Mouse (Mus musculus): ENCODE measurements around the gene Pmvk.

DNA sequence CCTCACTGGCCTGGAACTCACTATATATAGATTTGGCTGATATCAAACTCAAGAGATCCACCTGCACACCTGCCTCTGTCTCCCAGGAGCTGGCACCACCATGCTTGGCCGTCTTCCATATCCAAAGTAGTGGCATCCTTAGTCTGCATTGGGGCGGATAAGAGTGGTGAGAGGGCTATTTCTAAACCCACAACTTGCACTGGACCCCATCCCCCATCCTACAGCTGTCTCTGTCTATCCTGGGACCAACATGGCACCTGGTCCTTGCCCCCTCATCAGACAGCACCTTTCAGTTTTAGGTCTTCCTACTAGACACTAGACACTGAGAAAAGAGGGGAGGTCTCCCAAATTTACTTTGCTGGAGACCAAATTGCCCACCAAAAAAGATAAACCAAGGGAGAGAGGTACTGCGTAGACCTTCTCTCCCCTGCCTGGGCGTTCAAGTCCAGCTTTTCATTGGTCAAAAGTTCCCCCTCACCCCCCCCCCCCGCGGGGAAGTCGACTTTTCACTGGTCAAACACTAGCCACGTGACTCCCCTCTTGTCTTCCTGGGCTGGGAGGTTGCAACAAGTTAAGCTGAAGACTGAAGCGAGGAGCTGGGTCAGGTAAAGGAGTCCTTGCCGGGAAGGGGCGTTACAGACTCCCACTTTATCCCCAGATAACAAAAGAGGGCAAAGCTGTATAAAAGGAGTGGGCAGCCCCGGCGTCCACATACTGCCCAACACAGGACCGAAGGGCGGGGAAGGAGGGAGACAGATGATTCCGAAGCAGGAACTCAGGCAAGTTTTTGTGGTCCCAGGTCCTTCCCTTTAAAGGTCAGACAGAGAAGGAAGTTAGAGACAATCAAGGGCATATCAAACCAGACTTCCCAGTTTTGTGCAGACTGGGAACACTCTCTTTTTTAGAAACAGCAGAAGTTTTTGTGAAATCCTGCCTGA is 17.9 kb upstream of the Pmvk start, which contains the start of gene Pbxip1:
- TF ChIP-seq POLR2A (IDR thresholded peaks at IDR 0.05; ENCODE audit: extremely low read depth, insufficient read depth, low read length) (peak; percentile 53; the same call in 1 of the 2 replicates), CTCF (IDR thresholded peaks at IDR 0.05; ENCODE audit: extremely low read depth, insufficient read depth, low read length) (no peak)
